Mouse (Mus musculus): Measurements from ENCODE around the gene Iqcf6. TPM values are rescaled to one million over a fixed set of nuclear protein-coding genes. Genes with fewer than 3 reads are reported as not detected.

Gene Iqcf6
- total RNA-seq, 4 experiments from 2014 or later: not detected

- DNase-seq (ENCODE audit: low spot score in 2 of 2): no peak
These were observed 30.4 kb downstream of the Iqcf6 start for GRCm38 (mm10) chr9:106656820-106657219.

DNA sequence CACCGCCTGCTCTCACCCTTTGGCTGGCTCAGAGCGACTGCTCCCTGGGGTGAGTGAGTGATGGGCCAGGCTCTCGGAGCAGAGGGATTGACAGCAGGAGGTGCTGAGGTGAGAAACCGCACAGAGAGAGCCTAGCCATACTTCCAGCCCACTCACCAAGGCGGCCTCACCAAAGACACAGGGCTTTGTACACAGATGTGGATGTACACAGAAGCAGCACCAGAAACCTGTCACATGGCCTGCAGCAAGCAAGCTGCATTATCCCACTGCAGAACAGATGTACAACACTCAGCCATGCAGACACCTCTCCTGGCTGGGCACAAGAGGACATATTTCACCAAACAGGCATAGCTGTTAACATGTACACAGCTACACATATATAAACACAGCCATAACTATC, 31.2 kb downstream of the Iqcf6 start:
- DNase-seq (ENCODE audit: low spot score in 2 of 2): no peak

DNA sequence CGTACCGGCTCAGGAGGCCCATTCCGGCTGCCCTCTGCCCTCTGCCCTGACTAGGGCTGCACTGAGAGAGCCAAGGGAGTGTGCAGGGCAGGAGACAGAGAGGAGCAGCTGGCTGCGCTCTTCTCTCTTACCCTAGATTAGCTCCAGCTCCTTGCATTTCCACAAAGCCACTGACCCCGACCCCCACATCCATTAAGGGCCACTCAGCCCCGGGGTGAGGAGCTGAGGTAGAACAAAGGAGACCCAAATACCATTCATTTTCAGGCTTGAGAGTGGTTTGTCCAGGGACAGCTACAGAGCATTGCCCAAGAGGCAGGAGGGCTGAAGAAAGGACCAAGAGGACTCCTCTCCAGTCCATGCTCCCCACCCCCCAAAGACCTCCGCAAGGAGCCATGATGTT, 33.1 kb downstream of the Iqcf6 start:
- DNase-seq (ENCODE audit: low spot score in 2 of 2): no peak

DNA sequence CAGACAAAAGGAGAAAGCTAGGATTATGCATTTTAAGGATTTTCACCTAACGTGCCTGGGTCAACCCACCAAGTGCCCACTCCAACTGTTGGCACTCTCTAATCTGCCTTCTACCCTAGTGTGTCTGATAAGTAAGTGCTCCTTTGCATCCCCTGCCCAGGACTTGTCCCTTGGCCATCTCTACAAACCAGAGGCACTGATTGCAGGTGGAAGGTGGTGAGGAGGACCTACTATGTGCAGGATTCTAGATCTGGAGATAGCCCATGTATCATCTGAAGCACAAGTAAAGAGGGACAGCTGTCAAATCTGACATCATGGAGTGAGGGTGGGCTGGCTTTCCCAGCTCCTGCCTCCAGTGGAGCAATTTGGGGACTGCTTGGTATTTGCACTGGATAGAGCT, 33.6 kb downstream of the Iqcf6 start:
- no peak for DNase-seq (ENCODE audit: low spot score in 2 of 2)

- DNase-seq (ENCODE audit: low spot score in 2 of 2): no peak
These were observed 36.8 kb downstream of the Iqcf6 start for GRCm38 (mm10) chr9:106663200-106663599.

DNA sequence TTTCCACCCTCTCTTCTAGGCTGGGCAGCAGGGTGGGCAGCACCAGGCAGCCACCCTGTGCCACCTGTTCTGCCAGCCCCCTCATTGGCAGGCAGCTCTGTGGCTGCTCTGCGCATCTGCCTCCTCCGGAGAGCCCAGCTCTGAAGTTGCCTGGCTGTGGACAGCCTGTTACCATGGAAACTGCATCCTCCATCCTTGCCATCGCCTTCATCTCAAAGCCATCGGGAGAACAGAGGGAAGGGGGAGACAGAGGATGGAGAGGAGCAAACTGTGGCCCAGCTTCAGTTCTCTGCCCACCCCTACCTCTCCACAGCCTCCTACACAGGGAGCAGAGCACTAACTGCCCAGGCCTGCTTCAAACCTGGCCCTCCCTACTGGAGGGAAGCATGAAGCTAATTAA, 38.1 kb downstream of the Iqcf6 start:
- DNase-seq (ENCODE audit: low spot score in 2 of 2): peak; percentile 74 to 79

- DNase-seq (ENCODE audit: low spot score in 2 of 2): no peak
These were observed 38.5 kb downstream of the Iqcf6 start for GRCm38 (mm10) chr9:106664856-106665255.

- no peak for DNase-seq (ENCODE audit: low spot score in 2 of 2)
These were observed 47.5 kb downstream of the Iqcf6 start for GRCm38 (mm10) chr9:106673860-106674259.

DNA sequence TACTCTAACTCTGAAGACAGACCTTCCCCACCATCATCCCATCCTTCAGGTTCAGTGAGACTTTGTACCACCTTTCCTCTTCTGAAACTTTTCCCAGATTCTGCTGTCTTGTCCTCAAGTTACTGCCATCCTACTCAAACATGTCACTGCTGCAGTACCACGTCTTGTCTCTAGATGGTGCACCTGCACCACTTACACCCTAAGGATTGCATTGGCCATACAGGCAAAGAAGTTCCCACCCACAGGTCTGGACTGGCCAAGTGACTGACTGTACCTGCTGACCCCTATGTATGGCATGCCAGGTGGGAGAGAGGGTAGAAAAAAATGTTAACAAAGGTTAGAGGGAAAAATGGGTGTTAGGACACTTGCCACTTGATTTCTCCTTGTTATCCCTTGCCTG, 49.1 kb downstream of the Iqcf6 start:
- peak; percentile 70 to 88 for DNase-seq (ENCODE audit: low spot score in 2 of 2)

GRCm38 (mm10) chr9:106675965-106676364, 49.6 kb downstream of the Iqcf6 start:
- DNase-seq (ENCODE audit: low spot score in 2 of 2): no peak

DNA sequence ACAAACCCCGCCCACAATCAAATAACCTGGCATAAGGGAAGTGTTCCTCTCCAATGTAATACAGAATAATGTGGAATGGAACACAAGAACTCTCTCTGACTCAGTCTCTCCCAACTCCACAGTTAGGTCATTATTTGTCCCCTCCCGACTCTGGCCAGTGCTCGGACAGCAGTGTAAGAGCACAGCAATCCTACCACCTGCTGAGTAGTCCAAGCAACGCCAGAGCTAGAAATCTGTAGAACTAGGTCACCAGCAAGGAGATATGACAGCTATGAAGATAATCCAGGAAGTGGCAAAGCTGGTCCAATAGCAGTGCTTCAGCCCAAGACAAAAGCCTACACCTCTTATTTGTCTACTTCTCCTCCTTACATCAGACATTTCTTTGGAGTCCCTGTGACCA, 50.2 kb downstream of the Iqcf6 start:
- no peak for DNase-seq (ENCODE audit: low spot score in 2 of 2)

Other genes starting within 250 kb of the Iqcf6 start
- gene Rpl29, start 197.1 kb upstream of the Iqcf6 start, total RNA-seq (2022): 100 to 1,000 TPM; 250 to 295 (median 266) TPM
- gene Acy1, start 188.3 kb upstream of the Iqcf6 start, total RNA-seq (2022): 10 to 100 TPM; 14.0 to 21.3 (median 15.0) TPM
- 10 to 100 TPM; 14.7 to 17.7 (median 17.0) TPM for gene Abhd14b, start 179.1 kb upstream of the Iqcf6 start, total RNA-seq (2022)
- 10 to 100 TPM; 35.6 to 44.4 (median 40.2) TPM for gene Abhd14a, start 178.9 kb upstream of the Iqcf6 start, total RNA-seq (2022)
- 100 to 1,000 TPM; 186 to 215 (median 199) TPM for gene Pcbp4, start 173.3 kb upstream of the Iqcf6 start, total RNA-seq (2022)
- gene Gpr62, start 160.6 kb upstream of the Iqcf6 start, total RNA-seq (2022): 10 to 100 TPM in 3 of 4 experiments, 1 to 10 TPM in 1; 9.4 to 12.4 (median 10.6) TPM
- 10 to 100 TPM; 32.7 to 42.1 (median 33.2) TPM for gene Rrp9, start 150.6 kb upstream of the Iqcf6 start, total RNA-seq (2022)
- gene Parp3, start 149.6 kb upstream of the Iqcf6 start, total RNA-seq (2022): 10 to 100 TPM in 1 of 4 experiments, 1 to 10 TPM in 3; 6.0 to 10.9 (median 7.4) TPM
- gene Iqcf1, start 126.6 kb upstream of the Iqcf6 start, total RNA-seq (2022): not detected
- not detected for gene Iqcf5, start 112.0 kb upstream of the Iqcf6 start, total RNA-seq (2022)
- not detected for gene Iqcf3, start 65.0 kb upstream of the Iqcf6 start, total RNA-seq (2022)
- gene Iqcf4, start 55.6 kb upstream of the Iqcf6 start, total RNA-seq (2022): not detected
- 10 to 100 TPM; 56.9 to 66.6 (median 59.3) TPM for gene Grm2, start 29.5 kb downstream of the Iqcf6 start, total RNA-seq (2022)
- gene Tex264, start 59.3 kb downstream of the Iqcf6 start, total RNA-seq (2022): 100 to 1,000 TPM in 1 of 4 experiments, 10 to 100 TPM in 3; 82.1 to 103 (median 92.2) TPM
- 10 to 100 TPM; 17.3 to 21.1 (median 18.5) TPM for gene Rad54l2, start 162.6 kb downstream of the Iqcf6 start, total RNA-seq (2022)
- 10 to 100 TPM; 30.4 to 35.2 (median 32.7) TPM for gene Dcaf1, start 195.3 kb downstream of the Iqcf6 start, total RNA-seq (2022)